Mouse (Mus musculus): ENCODE results near the gene 5830411N06Rik. TPM values are rescaled to one million over a fixed set of nuclear protein-coding genes. Genes with fewer than 3 reads are reported as not detected.

The 5830411N06Rik gene
- polyA plus RNA-seq, 1 experiment from 2014 or later: not detected

GRCm38 (mm10) chr7:140231026-140231425 is 16.1 kb upstream of the 5830411N06Rik start:
- DNase-seq (ENCODE audit: low read depth, low spot score) (no peak), ATAC-seq (no peak)
- TF ChIP-seq CTCF (IDR thresholded peaks at IDR 0.05): no peak
- H3K27me3 ChIP-seq: no peaks in the 10 kb centered on the region
- CTCF ChIA-PET: no interaction called here
- in situ Hi-C loops (cut with MboI; ENCODE audit: low pct_unique_long_range_greater_than_20kb): no loop called here
- POLR2A ChIA-PET: no interaction called here

- DNase-seq (ENCODE audit: low read depth, low spot score): no peak
- no peak for TF ChIP-seq CTCF (IDR thresholded peaks at IDR 0.05)
- POLR2A ChIA-PET: no interaction called here
- in situ Hi-C loops (cut with MboI; ENCODE audit: low pct_unique_long_range_greater_than_20kb): no loop called here
- no peaks in the 10 kb centered on the region for H3K27me3 ChIP-seq
- CTCF ChIA-PET: no interaction called here
- no peak for ATAC-seq
Measured at GRCm38 (mm10) chr7:140233696-140234095, 13.4 kb upstream of the 5830411N06Rik start.

- CTCF ChIA-PET: interaction anchor here (1.1 kb wide), 1 partner anchor 8 kb away, joined by 3 read pairs; no protein-coding TSS in a partner anchor
- ATAC-seq (no peak), DNase-seq (ENCODE audit: low read depth, low spot score) (no peak)
- H3K27me3 ChIP-seq: no peaks in the 10 kb centered on the region
- in situ Hi-C loops (cut with MboI; ENCODE audit: low pct_unique_long_range_greater_than_20kb): no loop called here
- TF ChIP-seq CTCF (IDR thresholded peaks at IDR 0.05): no peak
- POLR2A ChIA-PET: interaction anchor here (0.6 kb wide), 1 partner anchor 176 kb away, joined by 5 read pairs; no protein-coding TSS in a partner anchor
Measured at GRCm38 (mm10) chr7:140253780-140254299, 6.8 kb downstream of the 5830411N06Rik start.

GRCm38 (mm10) chr7:140295746-140296145 is 48.7 kb downstream of the 5830411N06Rik start:
- in situ Hi-C loops (cut with MboI; ENCODE audit: low pct_unique_long_range_greater_than_20kb): no loop called here
- ChIA-PET POLR2A (no interaction called here), CTCF (no interaction called here)
- ATAC-seq (no peak), DNase-seq (ENCODE audit: low read depth, low spot score) (no peak)
- no peaks in the 10 kb centered on the region for H3K27me3 ChIP-seq
- TF ChIP-seq CTCF (IDR thresholded peaks at IDR 0.05): no peak

- CTCF ChIA-PET: no interaction called here
- in situ Hi-C loops (cut with MboI; ENCODE audit: low pct_unique_long_range_greater_than_20kb): no loop called here
- POLR2A ChIA-PET: no interaction called here
- DNase-seq (ENCODE audit: low read depth, low spot score) (no peak), ATAC-seq (no peak)
- TF ChIP-seq CTCF (IDR thresholded peaks at IDR 0.05): no peak
- H3K27me3 ChIP-seq: no peaks in the 10 kb centered on the region
Measured at GRCm38 (mm10) chr7:140296876-140297275, 49.8 kb downstream of the 5830411N06Rik start.

GRCm38 (mm10) chr7:140299416-140299815 is 52.3 kb downstream of the 5830411N06Rik start:
- no peak for TF ChIP-seq CTCF (IDR thresholded peaks at IDR 0.05)
- H3K27me3 ChIP-seq: no peaks in the 10 kb centered on the region
- CTCF ChIA-PET: no interaction called here
- POLR2A ChIA-PET: no interaction called here
- ATAC-seq (no peak), DNase-seq (ENCODE audit: low read depth, low spot score) (no peak)
- in situ Hi-C loops (cut with MboI; ENCODE audit: low pct_unique_long_range_greater_than_20kb): no loop called here

GRCm38 (mm10) chr7:140319861-140320385 is 72.8 kb downstream of the 5830411N06Rik start:
- in situ Hi-C loops (cut with MboI; ENCODE audit: low pct_unique_long_range_greater_than_20kb): loop anchor here (5.0 kb wide), 1 partner anchor 102 kb away; the partner anchor contains the start of gene Olfr532
- no peaks in the 10 kb centered on the region for H3K27me3 ChIP-seq
- POLR2A ChIA-PET: no interaction called here
- CTCF ChIA-PET: no interaction called here
- no peak for ATAC-seq
- DNase-seq (ENCODE audit: low read depth, low spot score): no peak
- no peak for TF ChIP-seq CTCF (IDR thresholded peaks at IDR 0.05)

GRCm38 (mm10) chr7:140320558-140320957 is 73.5 kb downstream of the 5830411N06Rik start, which contains the start of gene Olfr525:
Gene Olfr525, plus strand, starts transcription at chr7:140320858.
- CTCF ChIA-PET: no interaction called here
- POLR2A ChIA-PET: no interaction called here
- ATAC-seq (no peak), DNase-seq (ENCODE audit: low read depth, low spot score) (no peak)
- in situ Hi-C loops (cut with MboI; ENCODE audit: low pct_unique_long_range_greater_than_20kb): loop anchor here (5.0 kb wide), 1 partner anchor 102 kb away; the partner anchor contains the start of gene Olfr532
- no peaks in the 10 kb centered on the region for H3K27me3 ChIP-seq
- no peak for TF ChIP-seq CTCF (IDR thresholded peaks at IDR 0.05)

GRCm38 (mm10) chr7:140321135-140321534 is 74.1 kb downstream of the 5830411N06Rik start:
- in situ Hi-C loops (cut with MboI; ENCODE audit: low pct_unique_long_range_greater_than_20kb): loop anchor here (5.0 kb wide), 1 partner anchor 101 kb away; the partner anchor contains the start of gene Olfr532
- ATAC-seq (no peak), DNase-seq (ENCODE audit: low read depth, low spot score) (no peak)
- POLR2A ChIA-PET: no interaction called here
- no peaks in the 10 kb centered on the region for H3K27me3 ChIP-seq
- no peak for TF ChIP-seq CTCF (IDR thresholded peaks at IDR 0.05)
- CTCF ChIA-PET: no interaction called here

- CTCF ChIA-PET: no interaction called here
- TF ChIP-seq CTCF (IDR thresholded peaks at IDR 0.05): no peak
- in situ Hi-C loops (cut with MboI; ENCODE audit: low pct_unique_long_range_greater_than_20kb): no loop called here
- DNase-seq (ENCODE audit: low read depth, low spot score): no peak
- ATAC-seq: no peak
- no peaks in the 10 kb centered on the region for H3K27me3 ChIP-seq
- POLR2A ChIA-PET: no interaction called here
Measured at GRCm38 (mm10) chr7:140329766-140330304, 82.8 kb downstream of the 5830411N06Rik start.

- no peak for ATAC-seq
- CTCF ChIA-PET: no interaction called here
- no peaks in the 10 kb centered on the region for H3K27me3 ChIP-seq
- no peak for TF ChIP-seq CTCF (IDR thresholded peaks at IDR 0.05)
- in situ Hi-C loops (cut with MboI; ENCODE audit: low pct_unique_long_range_greater_than_20kb): no loop called here
- no peak for DNase-seq (ENCODE audit: low read depth, low spot score)
- POLR2A ChIA-PET: no interaction called here
Measured at GRCm38 (mm10) chr7:140333717-140334116, 86.6 kb downstream of the 5830411N06Rik start, which contains the start of gene Olfr527. Gene Olfr527, plus strand, starts transcription at chr7:140334017.

Other genes with a start within 250 kb of the 5830411N06Rik start
- 28.8 TPM for gene Zfp511, start 210.9 kb upstream of the 5830411N06Rik start, polyA plus RNA-seq (2021)
- 29.2 TPM for gene Tubgcp2, start 210.6 kb upstream of the 5830411N06Rik start, polyA plus RNA-seq (2021)
- gene Msx3, start 198.2 kb upstream of the 5830411N06Rik start, polyA plus RNA-seq (2021): not detected
- gene Caly, start 164.7 kb upstream of the 5830411N06Rik start, polyA plus RNA-seq (2021): not detected
- not detected for gene Prap1, start 153.9 kb upstream of the 5830411N06Rik start, polyA plus RNA-seq (2021)
- gene Fuom, start 144.8 kb upstream of the 5830411N06Rik start, polyA plus RNA-seq (2021): 50.1 TPM
- 9.8 TPM for gene Paox, start 131.5 kb upstream of the 5830411N06Rik start, polyA plus RNA-seq (2021)
- 170 TPM for gene Echs1, start 130.8 kb upstream of the 5830411N06Rik start, polyA plus RNA-seq (2021)
- gene Mtg1, start 109.7 kb upstream of the 5830411N06Rik start, polyA plus RNA-seq (2021): 23.2 TPM
- gene Sprn, start 92.4 kb upstream of the 5830411N06Rik start, polyA plus RNA-seq (2021): 0.01 TPM
- gene Olfr522, start 82.5 kb upstream of the 5830411N06Rik start, polyA plus RNA-seq (2021): not detected
- gene Olfr523, start 74.1 kb upstream of the 5830411N06Rik start, polyA plus RNA-seq (2021): not detected
- not detected for gene Olfr524, start 41.3 kb upstream of the 5830411N06Rik start, polyA plus RNA-seq (2021)
- not detected for gene Cd163l1, start 29.0 kb upstream of the 5830411N06Rik start, polyA plus RNA-seq (2021)
- not detected for gene Olfr525, start 73.6 kb downstream of the 5830411N06Rik start, polyA plus RNA-seq (2021)
- gene Olfr527, start 86.7 kb downstream of the 5830411N06Rik start, polyA plus RNA-seq (2021): not detected
- gene Olfr60, start 114.4 kb downstream of the 5830411N06Rik start, polyA plus RNA-seq (2021): not detected
- not detected for gene Olfr530, start 129.0 kb downstream of the 5830411N06Rik start, polyA plus RNA-seq (2021)
- gene Olfr531, start 155.6 kb downstream of the 5830411N06Rik start, polyA plus RNA-seq (2021): not detected
- gene Olfr532, start 174.4 kb downstream of the 5830411N06Rik start, polyA plus RNA-seq (2021): not detected
- not detected for gene Olfr533, start 216.1 kb downstream of the 5830411N06Rik start, polyA plus RNA-seq (2021)
- gene Olfr535, start 236.9 kb downstream of the 5830411N06Rik start, polyA plus RNA-seq (2021): not detected